Mouse (Mus musculus) urinary bladder, postnatal 25 days (tissue): ENCODE measurements around the gene Lpxn.

Source experiments
- DNase-seq: peaks from one replicate; pipeline ENCODE4 v3.0.0; 2022; ENCODE audit warnings: low spot score

The Lpxn gene

DNA sequence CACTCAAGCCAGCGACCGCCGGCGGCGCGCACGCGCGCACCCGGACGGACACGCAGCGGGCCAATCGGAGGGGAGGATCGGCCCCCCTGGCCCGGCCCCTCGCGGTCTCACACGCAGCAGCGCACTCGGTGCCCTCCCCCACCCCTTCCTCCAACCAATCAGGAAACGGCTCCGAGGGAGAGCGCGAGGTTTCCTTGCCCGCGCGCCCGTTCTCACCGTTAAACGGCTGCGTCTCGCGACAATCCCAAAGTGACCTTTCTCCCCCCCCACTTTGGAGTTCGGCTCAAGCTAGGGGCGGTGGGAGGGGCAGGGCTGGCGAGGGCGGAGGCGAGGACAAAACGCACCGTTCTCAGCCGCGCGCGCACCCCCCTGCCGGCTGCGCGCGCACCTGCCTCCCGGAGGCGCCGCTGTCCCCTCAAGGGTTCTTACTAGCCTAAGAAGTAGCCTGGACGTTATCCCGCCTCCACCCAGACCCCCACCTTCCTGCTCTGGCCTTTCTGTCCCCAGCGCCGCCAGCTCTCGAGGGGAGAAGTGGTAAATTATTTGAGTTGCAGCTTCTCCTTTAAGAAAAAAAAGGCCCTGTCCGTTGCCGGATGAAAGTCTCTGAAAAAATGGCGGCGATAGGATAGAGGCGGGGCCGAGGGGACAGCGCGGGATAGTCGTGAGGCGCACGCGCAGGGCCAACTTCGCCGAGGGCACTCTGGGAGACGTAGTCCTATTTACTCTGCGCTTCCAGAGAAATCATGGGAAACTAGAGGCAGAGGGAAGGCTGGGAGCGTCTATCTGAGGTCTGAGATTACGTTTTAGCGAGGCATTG, at the start of gene Lpxn, which contains the start of gene Zfp91:
Lpxn (plus strand) TSS at position 683 of the 817 bp plus-strand sequence.
Zfp91 (minus strand) TSS at position 616 of the 817 bp plus-strand sequence.
- peak; percentile 88 for DNase-seq

- no peak for DNase-seq
Measured at GRCm38 (mm10) chr19:12756286-12756685, 39.7 kb upstream of the Lpxn start.

- DNase-seq: no peak
Measured at GRCm38 (mm10) chr19:12758936-12759478, 37.0 kb upstream of the Lpxn start.

- DNase-seq: no peak
Measured at GRCm38 (mm10) chr19:12759656-12760055, 36.3 kb upstream of the Lpxn start.

- no peak for DNase-seq
Measured at GRCm38 (mm10) chr19:12762212-12763130, 33.5 kb upstream of the Lpxn start.

- DNase-seq: no peak
Measured at GRCm38 (mm10) chr19:12765308-12765707, 30.7 kb upstream of the Lpxn start, which contains the start of gene Cntf. TSS of gene Cntf (minus strand) at chr19:12765632.

- peak; percentile 10 for DNase-seq
Measured at GRCm38 (mm10) chr19:12770888-12771287, 25.1 kb upstream of the Lpxn start.

DNA sequence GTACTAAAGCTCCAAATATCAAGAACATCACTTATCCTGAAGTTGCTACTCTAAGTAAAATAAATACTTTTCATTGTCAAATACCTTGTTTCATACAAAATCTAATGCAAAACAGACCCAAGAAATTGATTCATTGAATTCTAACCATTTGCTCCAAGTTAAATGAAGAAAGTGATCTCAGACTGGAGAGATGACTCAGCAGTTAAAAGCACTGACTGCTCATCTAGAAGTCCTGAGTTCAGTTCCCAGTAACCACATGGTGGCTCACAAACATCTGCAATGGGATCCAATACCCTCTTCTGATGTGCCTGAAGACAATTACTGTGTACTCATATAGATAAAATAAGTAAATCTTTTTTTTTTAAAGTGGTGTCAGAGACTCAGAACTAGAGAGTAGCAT, 15.6 kb upstream of the Lpxn start:
- no peak for DNase-seq

- DNase-seq: no peak
Measured at GRCm38 (mm10) chr19:12786803-12787395, 9.1 kb upstream of the Lpxn start.

GRCm38 (mm10) chr19:12787721-12788120, 8.3 kb upstream of the Lpxn start:
- no peak for DNase-seq

GRCm38 (mm10) chr19:12792374-12792773, 3.6 kb upstream of the Lpxn start:
- DNase-seq: no peak

- DNase-seq: peak; percentile 94
Measured at GRCm38 (mm10) chr19:12794056-12795044, 1.6 kb upstream of the Lpxn start.

DNA sequence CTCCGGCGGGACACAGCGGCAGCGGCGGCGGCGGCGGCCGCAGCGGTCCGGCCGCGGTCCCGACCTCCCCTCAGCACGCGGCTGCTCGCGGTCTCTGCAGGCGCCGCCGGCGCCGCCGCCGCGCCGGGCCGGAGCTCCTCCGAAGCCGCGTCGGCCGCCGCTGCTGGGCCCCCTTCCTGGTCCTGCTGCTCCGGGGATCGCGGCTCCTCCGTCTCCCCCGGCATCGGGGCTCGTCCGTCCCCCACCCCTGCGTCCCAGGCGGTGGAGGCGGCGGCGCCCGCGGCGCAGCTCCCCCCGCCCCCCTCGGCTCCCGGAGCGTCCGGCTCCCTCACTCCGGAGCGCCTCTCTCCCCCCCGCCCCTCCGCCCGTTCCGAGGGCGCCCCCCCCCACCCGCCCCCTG, 883 bp upstream of the Lpxn start:
- no peak for DNase-seq

GRCm38 (mm10) chr19:12796328-12796931, 437 bp downstream of the Lpxn start:
- peak; percentile 56 for DNase-seq

DNA sequence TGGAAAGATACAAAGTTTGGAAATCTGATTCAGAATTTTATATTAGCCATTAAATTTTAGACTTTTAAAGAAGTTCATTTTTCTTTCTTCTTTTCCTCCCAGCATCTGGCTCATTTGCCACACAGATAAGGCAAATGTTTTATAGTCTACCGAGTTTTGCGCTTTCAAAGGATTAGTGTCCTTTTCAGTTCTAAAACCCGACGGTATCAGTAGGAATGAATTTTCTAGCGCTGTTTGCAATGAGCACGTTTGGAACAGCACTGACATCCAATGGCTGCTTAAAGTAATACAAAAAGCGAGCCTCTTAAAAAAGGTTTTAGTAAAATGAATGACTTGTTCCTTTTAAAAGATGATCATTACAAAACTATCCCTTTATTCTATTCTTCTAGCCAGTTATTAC, 1.1 kb downstream of the Lpxn start:
- DNase-seq: no peak

DNA sequence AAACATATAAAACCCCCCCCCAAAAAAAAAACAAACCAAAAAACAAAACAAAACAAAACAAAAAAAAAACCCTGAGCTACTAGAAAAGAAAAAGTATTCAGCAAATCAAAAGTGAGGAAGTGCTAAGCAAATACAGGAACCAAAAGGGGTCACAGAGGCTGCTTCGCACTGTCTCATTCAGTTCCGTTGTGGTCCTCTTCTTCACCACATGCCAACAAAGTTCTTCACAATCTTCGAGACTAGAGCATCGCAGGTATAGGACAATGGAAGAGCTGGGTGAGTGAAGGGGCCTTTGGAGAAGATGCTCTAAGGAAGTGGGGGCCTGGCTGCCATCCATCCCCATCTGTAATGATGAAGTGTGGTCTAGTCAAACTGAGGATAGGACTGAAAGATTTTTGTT, 2.4 kb downstream of the Lpxn start:
- no peak for DNase-seq

- DNase-seq: no peak
Measured at GRCm38 (mm10) chr19:12799081-12799480, 3.1 kb downstream of the Lpxn start.

DNA sequence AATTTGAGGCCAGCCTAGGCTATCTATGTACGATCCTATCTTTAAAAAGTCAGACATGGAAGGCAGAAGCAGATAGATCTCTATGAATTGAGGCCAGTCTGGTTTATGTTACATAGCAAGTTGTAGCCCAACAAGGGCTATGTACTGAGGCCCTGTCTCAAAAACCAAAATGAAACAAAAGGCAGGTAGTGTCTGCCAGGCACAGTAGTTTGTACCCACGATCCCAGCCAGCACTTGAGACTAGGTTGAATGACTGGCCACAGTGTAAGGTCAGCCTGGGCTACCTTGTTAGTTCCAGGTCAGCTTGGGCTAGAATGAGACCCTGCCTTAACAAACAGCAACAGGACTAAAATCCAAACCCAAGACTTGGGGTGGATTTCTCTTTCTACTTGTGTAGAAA, 4.6 kb downstream of the Lpxn start:
- DNase-seq: no peak

DNA sequence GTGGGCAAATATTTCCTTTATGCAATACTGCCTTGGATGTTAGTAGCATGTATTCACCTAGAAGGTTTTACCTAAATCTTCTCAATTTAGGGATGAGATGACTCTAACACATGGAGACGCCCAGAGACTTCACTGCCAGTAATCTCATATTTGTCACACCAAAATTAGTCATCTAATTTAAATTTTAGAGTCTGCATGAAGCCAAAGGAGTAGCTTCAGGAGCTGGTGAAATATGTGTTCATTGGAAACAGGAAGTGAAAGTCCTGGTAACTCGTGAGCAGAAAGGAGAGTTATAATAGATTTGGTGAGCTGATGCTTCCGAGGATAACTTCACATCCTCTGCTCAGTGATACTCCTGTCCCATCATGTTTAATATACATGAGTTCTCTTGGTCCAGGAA, 5.1 kb downstream of the Lpxn start:
- no peak for DNase-seq

DNA sequence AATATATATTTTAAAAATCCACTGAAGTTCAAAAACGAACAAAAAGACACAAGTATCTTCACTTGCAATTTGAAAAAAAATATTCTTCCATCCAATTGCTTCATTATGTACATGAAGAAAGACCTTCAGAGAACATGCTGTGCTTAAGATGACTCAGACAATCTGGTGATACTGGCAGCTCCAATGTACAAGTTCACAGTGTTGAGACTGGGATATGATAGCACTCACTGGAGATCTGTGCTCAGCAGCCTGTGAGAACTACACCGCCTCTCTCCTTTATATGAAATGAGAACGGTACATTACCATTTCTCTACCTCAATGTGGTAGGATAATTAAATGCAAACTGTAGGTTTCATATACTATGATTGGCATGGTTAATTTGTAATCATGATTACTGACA, 6.8 kb downstream of the Lpxn start:
- DNase-seq: no peak
